Mouse (Mus musculus): ENCODE data around the gene Slc22a15. TPM values are rescaled to one million over a fixed set of nuclear protein-coding genes. Genes with fewer than 3 reads are reported as not detected.

Slc22a15 gene
- 12.7 TPM for polyA plus RNA-seq (2014; fragmentation: Illumina TruSeq; extraction: RNeasy Lipid Tissue Mini Kit (QIAGEN cat#74804); ENCODE audit: low read depth, low replicate concordance)

GRCm38 (mm10) chr3:101923843-101924740, at the start of gene Slc22a15:
Slc22a15 (minus strand) TSS chr3:101924453.

GRCm38 (mm10) chr3:101848816-101849215, 75.4 kb downstream of the Slc22a15 start, which contains the start of gene Mab21l3:
Mab21l3 (minus strand) TSS chr3:101848959.

Other genes with a start within 250 kb of the Slc22a15 start
- not detected for gene Mab21l3, start 75.5 kb downstream of the Slc22a15 start, polyA plus RNA-seq (2014; fragmentation: Illumina TruSeq; extraction: RNeasy Lipid Tissue Mini Kit (QIAGEN cat#74804); ENCODE audit: low read depth, low replicate concordance)
- not detected for gene Nhlh2, start 85.6 kb upstream of the Slc22a15 start, polyA plus RNA-seq (2014; fragmentation: Illumina TruSeq; extraction: RNeasy Lipid Tissue Mini Kit (QIAGEN cat#74804); ENCODE audit: low read depth, low replicate concordance)
- not detected for gene Casq2, start 162.0 kb upstream of the Slc22a15 start, polyA plus RNA-seq (2014; fragmentation: Illumina TruSeq; extraction: RNeasy Lipid Tissue Mini Kit (QIAGEN cat#74804); ENCODE audit: low read depth, low replicate concordance)